Comparison of ENCODE assay signal across 8 mouse cellular contexts in the genomic region with DNA sequence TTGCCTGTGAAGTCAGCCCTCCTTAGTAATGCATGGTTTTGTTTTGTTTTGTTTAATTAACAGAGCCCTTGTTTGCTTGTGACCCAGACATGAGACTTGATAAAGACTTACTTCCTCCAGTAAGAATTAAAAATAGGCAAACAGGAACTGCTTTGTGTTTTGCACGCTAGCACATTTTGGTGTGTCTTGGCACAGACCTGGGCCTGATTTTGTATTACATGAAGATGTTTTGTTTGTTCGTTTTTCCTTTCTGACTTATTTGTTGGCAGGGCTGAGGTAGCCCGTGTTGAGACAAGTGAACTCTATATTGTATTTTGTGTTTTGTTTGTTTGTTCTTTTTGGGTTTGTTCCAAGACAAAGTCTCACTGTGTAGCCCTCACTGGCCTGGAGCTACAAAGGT. TPM values are rescaled to one million over a fixed set of nuclear protein-coding genes. Genes with fewer than 3 reads are reported as not detected.
A peak's percentile ranks its signal among the peaks of the same experiment; 100 is the strongest.
DNase-seq lines count a peak whose midpoint lies in the region; ATAC-seq and TF ChIP-seq lines count a peak whose summit lies in the region.

No protein-coding gene starts in this region.

- H3K4me3 ChIP-seq in kidney, postnatal 0 days (replicated peaks; ENCODE audit: low read depth, low read length), result peak overlapping the region; percentile 86
- H3K4me3 ChIP-seq in forebrain, embryonic 10.5 days, result peak overlapping the region; percentile 94
- peak overlapping the region; percentile 88 for H3K4me3 ChIP-seq in limb, embryonic 11.5 days (ENCODE audit: low read depth, low read length)
- peak overlapping the region; percentile 76 for H3K4me3 ChIP-seq in midbrain, postnatal 0 days (ENCODE audit: low read depth, low read length)

- H3K27ac ChIP-seq in kidney, postnatal 0 days, result peak overlapping the region; percentile 81; the same call in 1 of the 2 replicates
- no peak overlapping the region for H3K27ac ChIP-seq in forebrain, embryonic 10.5 days
- H3K27ac ChIP-seq in limb, embryonic 11.5 days (replicated peaks; ENCODE audit: low read depth, low read length), result no peak overlapping the region
- no peak overlapping the region for H3K27ac ChIP-seq in midbrain, postnatal 0 days (ENCODE audit: low read depth, low read length)

- peaks cover 5% of the 10 kb centered on the region; the same call in 1 of the 2 replicates for H3K4me1 ChIP-seq in kidney, postnatal 0 days (replicated peaks; ENCODE audit: insufficient read depth, low read length)
- peaks cover 23% of the 10 kb centered on the region for H3K4me1 ChIP-seq in forebrain, embryonic 10.5 days
- peaks cover 6% of the 10 kb centered on the region; the same call in 1 of the 2 replicates for H3K4me1 ChIP-seq in limb, embryonic 11.5 days (ENCODE audit: control insufficient read depth, insufficient read depth, low read length)
- peaks cover 12% of the 10 kb centered on the region for H3K4me1 ChIP-seq in midbrain, postnatal 0 days (ENCODE audit: insufficient read depth, low read length)

- no peaks in the 10 kb centered on the region for H3K27me3 ChIP-seq in kidney, postnatal 0 days (ENCODE audit: insufficient read depth, low read length)
- H3K27me3 ChIP-seq in forebrain, embryonic 10.5 days (ENCODE audit: poor library complexity, severe bottlenecking), result no peaks in the 10 kb centered on the region
- H3K27me3 ChIP-seq in limb, embryonic 11.5 days (ENCODE audit: control insufficient read depth, insufficient read depth, low read length), result no peaks in the 10 kb centered on the region
- H3K27me3 ChIP-seq in midbrain, postnatal 0 days (ENCODE audit: insufficient read depth, low read length), result no peaks in the 10 kb centered on the region

- no peaks in the 10 kb centered on the region for H3K36me3 ChIP-seq in kidney, postnatal 0 days (ENCODE audit: insufficient read depth, low read length)
- H3K36me3 ChIP-seq in forebrain, embryonic 10.5 days (replicated peaks), result no peaks in the 10 kb centered on the region
- no peaks in the 10 kb centered on the region for H3K36me3 ChIP-seq in limb, embryonic 11.5 days (ENCODE audit: control insufficient read depth, insufficient read depth, low read length)
- no peaks in the 10 kb centered on the region for H3K36me3 ChIP-seq in midbrain, postnatal 0 days (ENCODE audit: insufficient read depth, low read length)

- TF ChIP-seq CTCF in kidney, postnatal 0 days (IDR thresholded peaks at IDR 0.05; ENCODE audit: low read depth), result no peak
- no peak for TF ChIP-seq CTCF in midbrain, postnatal 0 days (IDR thresholded peaks at IDR 0.05)

- no peak for ATAC-seq in kidney, postnatal 0 days (replicated peaks; ENCODE audit: low FRiP score, low read depth)
- no peak for ATAC-seq in limb, embryonic 11.5 days (ENCODE audit: insufficient number of reproducible peaks, low FRiP score, low TSS enrichment, low read depth)
- no peak for ATAC-seq in midbrain, postnatal 0 days (ENCODE audit: low FRiP score)

- H3K9ac ChIP-seq in kidney, postnatal 0 days (ENCODE audit: low read depth, low read length), result peak overlapping the region; percentile 75
- no peak overlapping the region; the same call in 1 of the 2 replicates for H3K9ac ChIP-seq in limb, embryonic 11.5 days (ENCODE audit: low read length)
- H3K9ac ChIP-seq in midbrain, postnatal 0 days (replicated peaks; ENCODE audit: low read length, poor library complexity, severe bottlenecking), result peak overlapping the region; percentile 83

- H3K4me2 ChIP-seq in kidney, postnatal 0 days (ENCODE audit: low read length), result peak overlapping the region; percentile 76
- peak overlapping the region; percentile 59 for H3K4me2 ChIP-seq in limb, embryonic 11.5 days (ENCODE audit: low read depth, severe bottlenecking)
- H3K4me2 ChIP-seq in midbrain, postnatal 0 days (ENCODE audit: low read depth, low read length, poor library complexity, severe bottlenecking), result peak overlapping the region; percentile 48

- no peaks in the 10 kb centered on the region for H3K9me3 ChIP-seq in kidney, postnatal 0 days (replicated peaks; ENCODE audit: low read length)
- no peaks in the 10 kb centered on the region for H3K9me3 ChIP-seq in forebrain, embryonic 10.5 days
- H3K9me3 ChIP-seq in limb, embryonic 11.5 days (ENCODE audit: control insufficient read depth, low read length), result no peaks in the 10 kb centered on the region
- H3K9me3 ChIP-seq in midbrain, postnatal 0 days (ENCODE audit: low read length), result no peaks in the 10 kb centered on the region

- WGBS in kidney, postnatal 0 days, result 29% methylated on average over 3 of the region's 3 CpGs
- 46% methylated on average over 3 of the region's 3 CpGs for WGBS in forebrain, embryonic 10.5 days
- 59% methylated on average over 3 of the region's 3 CpGs for WGBS in limb, embryonic 11.5 days
- 44% methylated on average over 3 of the region's 3 CpGs for WGBS in midbrain, postnatal 0 days

- peak; percentile 5 for DNase-seq in kidney, postnatal 0 days (ENCODE audit: low spot score)
- no peak for DNase-seq in kidney, postnatal 36 days
- DNase-seq in forebrain, embryonic 10.5 days (ENCODE audit: extremely low spot score, low spot score), result no peak
- no peak for DNase-seq in limb, embryonic 11.5 days (ENCODE audit: low spot score)
- no peak for DNase-seq in midbrain, postnatal 0 days (ENCODE audit: low spot score)
- no peak for DNase-seq in right cerebral cortex, postnatal 4 days
- DNase-seq in adrenal gland, adult 2 months, result no peak
- DNase-seq in cerebellum, adult 11-12 months, result no peak

RNA-seq across cellular contexts. Expression of a gene that starts 0.8 kb away (rescaled TPM):
- 93.3 and 102 TPM in 2 replicates for polyA plus RNA-seq in kidney, postnatal 0 days (2015; fragmentation: Nextera tagmentation; extraction: Ambion mirVana)
- 58.6 and 62.9 TPM in 2 replicates for polyA plus RNA-seq in forebrain, embryonic 10.5 days (2016; fragmentation: Nextera tagmentation; extraction: Ambion mirVana)
- polyA plus RNA-seq in limb, embryonic 11.5 days (2014; fragmentation: Nextera tagmentation; extraction: Ambion mirVana), result 43.0 and 43.4 TPM in 2 replicates
- total RNA-seq in midbrain, postnatal 0 days (2014; rRNA removed), result 113 and 130 TPM in 2 replicates
- 221 and 235 TPM in 2 replicates for polyA plus RNA-seq in midbrain, postnatal 0 days (2015; fragmentation: Nextera tagmentation; extraction: Ambion mirVana)
- 10 to 100 TPM; 32.8 to 39.7 TPM for total RNA-seq in adrenal gland, adult 2 months (2021)
- polyA plus RNA-seq in adrenal gland, adult 2 months (2012; rRNA removed), result 108 and 123 TPM in 2 replicates

RNA-seq across cellular contexts. Expression of a gene that starts 25.5 kb away (rescaled TPM):
- polyA plus RNA-seq in kidney, postnatal 0 days (2015; fragmentation: Nextera tagmentation; extraction: Ambion mirVana), result 0.20 and 0.28 TPM in 2 replicates
- 0.19 and 0.30 TPM in 2 replicates for polyA plus RNA-seq in forebrain, embryonic 10.5 days (2016; fragmentation: Nextera tagmentation; extraction: Ambion mirVana)
- 0.20 and 0.45 TPM in 2 replicates for polyA plus RNA-seq in limb, embryonic 11.5 days (2014; fragmentation: Nextera tagmentation; extraction: Ambion mirVana)
- total RNA-seq in midbrain, postnatal 0 days (2014; rRNA removed), result 29.8 and 31.5 TPM in 2 replicates
- 15.7 and 15.9 TPM in 2 replicates for polyA plus RNA-seq in midbrain, postnatal 0 days (2015; fragmentation: Nextera tagmentation; extraction: Ambion mirVana)
- total RNA-seq in adrenal gland, adult 2 months (2021), result under 1 TPM; 0.14 to 0.49 TPM
- polyA plus RNA-seq in adrenal gland, adult 2 months (2012; rRNA removed), result 0.25 and 0.38 TPM in 2 replicates

RNA-seq across cellular contexts. Expression of a gene that starts 29.0 kb away (rescaled TPM):
- 444 and 498 TPM in 2 replicates for polyA plus RNA-seq in kidney, postnatal 0 days (2015; fragmentation: Nextera tagmentation; extraction: Ambion mirVana)
- 61.7 and 71.1 TPM in 2 replicates for polyA plus RNA-seq in forebrain, embryonic 10.5 days (2016; fragmentation: Nextera tagmentation; extraction: Ambion mirVana)
- 95.1 and 96.4 TPM in 2 replicates for polyA plus RNA-seq in limb, embryonic 11.5 days (2014; fragmentation: Nextera tagmentation; extraction: Ambion mirVana)
- total RNA-seq in midbrain, postnatal 0 days (2014; rRNA removed), result 306 and 314 TPM in 2 replicates
- polyA plus RNA-seq in midbrain, postnatal 0 days (2015; fragmentation: Nextera tagmentation; extraction: Ambion mirVana), result 494 and 535 TPM in 2 replicates
- total RNA-seq in adrenal gland, adult 2 months (2021), result 100 to 1,000 TPM; 296 to 304 TPM
- polyA plus RNA-seq in adrenal gland, adult 2 months (2012; rRNA removed), result 92.5 and 121 TPM in 2 replicates

RNA-seq across cellular contexts. Expression of a gene that starts 44.0 kb away (rescaled TPM):
- 0.46 and 0.50 TPM in 2 replicates for polyA plus RNA-seq in kidney, postnatal 0 days (2015; fragmentation: Nextera tagmentation; extraction: Ambion mirVana)
- 0.35 and 0.66 TPM in 2 replicates for polyA plus RNA-seq in forebrain, embryonic 10.5 days (2016; fragmentation: Nextera tagmentation; extraction: Ambion mirVana)
- 1.2 and 2.1 TPM in 2 replicates for polyA plus RNA-seq in limb, embryonic 11.5 days (2014; fragmentation: Nextera tagmentation; extraction: Ambion mirVana)
- 0.38 and 2.1 TPM in 2 replicates for total RNA-seq in midbrain, postnatal 0 days (2014; rRNA removed)
- 0.81 and 0.90 TPM in 2 replicates for polyA plus RNA-seq in midbrain, postnatal 0 days (2015; fragmentation: Nextera tagmentation; extraction: Ambion mirVana)
- total RNA-seq in adrenal gland, adult 2 months (2021), result not detected
- polyA plus RNA-seq in adrenal gland, adult 2 months (2012; rRNA removed), result not detected in 2 replicates

Comparison
In these comparisons a context has a peak if more than half of its experiments do, and no peak if none do; other contexts are left out.
1. RNA of a gene that starts 25.5 kb away (polyA plus RNA-seq): 15.7 to 15.9 TPM in midbrain, postnatal 0 days; 0.20 to 0.28 TPM in kidney, postnatal 0 days, 0.25 to 0.38 TPM in adrenal gland, adult 2 months, 0.20 to 0.45 TPM in limb, embryonic 11.5 days and 0.19 to 0.30 TPM in forebrain, embryonic 10.5 days; every median in the first group is over 10 times any median in the second.
2. Peak in every context shown above with its lines, with median percentiles within 50 percentile points of each other: H3K4me2 ChIP-seq and H3K4me3 ChIP-seq.